Mouse (Mus musculus) layer of hippocampus, adult 2 months (tissue): Measurements from ENCODE around the gene Zfp346. TPM values are rescaled to one million over a fixed set of nuclear protein-coding genes. Genes with fewer than 3 reads are reported as not detected.

Experiments used
- DNase-seq, 2 experiments: peaks; one replicate each; pipeline ENCODE4 v3.0.0; 2022; ENCODE audit warnings: low spot score in 2 of 2
- H3K27ac ChIP-seq: fragments of 200-600 bp; 2 replicates; pipeline ENCODE4 v1.8.1; 2022
- H3K4me3 ChIP-seq: fragments of 200-600 bp; 2 replicates; pipeline ENCODE4 v1.8.1; 2022; ENCODE audit warnings: mild to moderate bottlenecking
- CTCF ChIP-seq: fragments of 200-600 bp; conservative IDR thresholded peaks from 2 replicates; pipeline ENCODE4 v1.8.1; 2022; ENCODE audit warnings: antibody characterized with exemption, mild to moderate bottlenecking, moderate library complexity
- total RNA-seq, 2 experiments: library from RNA; stranded (reverse); gene quantifications; 2 replicates each; pipeline ENCODE4 v1.2.3; 2021

Zfp346 gene
- total RNA-seq, 2 experiments from 2014 or later = 43.0 to 50.3 TPM

- Histone ChIP-seq H3K4me3 (no peak overlapping the region), H3K27ac (no peak overlapping the region)
- DNase-seq = no peak
- no peak for TF ChIP-seq CTCF
Observed at GRCm38 (mm10) chr13:55165831-55166339, 60.8 kb downstream of the Zfp346 start.

DNA sequence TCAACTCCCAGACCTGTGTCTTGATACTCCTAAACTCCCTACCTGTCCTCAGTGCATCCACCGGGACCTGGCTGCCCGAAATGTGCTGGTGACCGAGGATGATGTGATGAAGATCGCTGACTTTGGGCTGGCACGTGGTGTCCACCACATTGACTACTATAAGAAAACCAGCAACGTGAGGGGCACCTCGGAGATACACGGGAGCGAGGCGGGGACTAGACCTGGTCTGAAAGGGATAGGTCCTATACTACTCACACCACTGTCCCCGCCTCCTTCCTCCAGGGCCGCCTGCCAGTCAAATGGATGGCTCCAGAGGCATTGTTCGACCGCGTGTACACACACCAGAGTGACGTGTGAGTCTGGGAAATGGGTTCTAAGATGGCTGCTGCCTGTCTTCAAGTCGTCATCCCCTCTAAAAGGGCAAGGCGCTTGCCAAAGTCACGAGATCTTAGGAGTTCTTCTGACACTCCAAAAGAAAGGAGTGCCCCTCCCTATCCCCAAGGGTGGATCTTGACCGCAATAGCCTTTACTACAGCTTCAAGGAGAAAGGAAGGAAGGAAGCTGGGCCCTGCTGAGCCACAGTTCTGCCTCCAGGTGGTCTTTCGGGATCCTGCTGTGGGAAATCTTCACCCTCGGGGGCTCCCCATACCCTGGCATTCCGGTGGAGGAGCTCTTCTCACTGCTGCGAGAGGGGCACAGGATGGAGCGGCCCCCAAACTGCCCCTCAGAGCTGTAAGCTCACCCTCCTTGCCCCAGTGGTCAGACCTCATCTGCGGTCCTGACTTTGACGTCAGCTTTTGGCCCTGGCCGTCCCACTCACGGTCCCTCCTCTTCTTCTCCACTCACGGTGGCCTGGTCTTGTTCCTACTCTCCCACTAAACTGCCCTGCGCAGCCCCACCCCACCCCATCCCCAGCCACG is 62.0 kb downstream of the Zfp346 start:
- no peak for DNase-seq
- Histone ChIP-seq H3K27ac (no peak overlapping the region), H3K4me3 (no peak overlapping the region)
- TF ChIP-seq CTCF = no peak

GRCm38 (mm10) chr13:55167798-55168197 is 62.7 kb downstream of the Zfp346 start:
- DNase-seq = no peak
- no peak for TF ChIP-seq CTCF
- H3K4me3 ChIP-seq = no peak overlapping the region
- no peak overlapping the region for H3K27ac ChIP-seq

GRCm38 (mm10) chr13:55168255-55168654 is 63.1 kb downstream of the Zfp346 start:
- no peak overlapping the region for H3K4me3 ChIP-seq
- H3K27ac ChIP-seq = peak overlapping the region; percentile 60; the same call in 1 of the 2 replicates
- no peak for DNase-seq
- TF ChIP-seq CTCF = no peak

GRCm38 (mm10) chr13:55168958-55169369 is 63.9 kb downstream of the Zfp346 start:
- no peak overlapping the region for H3K4me3 ChIP-seq
- DNase-seq = peak; percentile 60
- peak overlapping the region; percentile 60 for H3K27ac ChIP-seq
- no peak for TF ChIP-seq CTCF

- DNase-seq = peak; percentile 48 to 60
- Histone ChIP-seq H3K4me3 (peak overlapping the region; percentile 26; the same call in 1 of the 2 replicates), H3K27ac (peak overlapping the region; percentile 62)
- no peak for TF ChIP-seq CTCF
Observed at GRCm38 (mm10) chr13:55171517-55172335, 66.6 kb downstream of the Zfp346 start.

DNA sequence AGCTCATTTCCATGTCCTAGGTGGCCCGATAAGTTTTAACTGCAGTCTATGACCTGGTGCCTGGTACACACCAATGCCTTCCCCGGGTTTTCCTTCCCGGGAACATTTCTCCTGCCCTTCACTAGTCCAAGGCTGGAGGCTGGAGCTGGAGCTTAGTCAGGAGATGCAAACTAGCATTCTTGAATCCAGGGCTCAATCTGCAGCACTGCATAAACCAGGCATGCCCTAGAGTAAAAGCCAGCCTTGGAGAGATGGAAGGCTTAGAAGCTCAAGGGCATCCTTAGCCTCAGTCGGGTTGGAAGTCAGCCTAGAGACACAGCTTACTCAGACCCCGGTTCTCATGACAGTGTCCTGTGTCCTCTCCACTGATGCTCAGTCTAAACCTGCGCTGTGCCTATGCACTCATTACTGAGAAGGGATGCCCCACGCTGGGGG is 67.2 kb downstream of the Zfp346 start:
- no peak for TF ChIP-seq CTCF
- no peak overlapping the region for H3K4me3 ChIP-seq
- DNase-seq = no peak
- peak overlapping the region; percentile 62; the same call in 1 of the 2 replicates for H3K27ac ChIP-seq

DNA sequence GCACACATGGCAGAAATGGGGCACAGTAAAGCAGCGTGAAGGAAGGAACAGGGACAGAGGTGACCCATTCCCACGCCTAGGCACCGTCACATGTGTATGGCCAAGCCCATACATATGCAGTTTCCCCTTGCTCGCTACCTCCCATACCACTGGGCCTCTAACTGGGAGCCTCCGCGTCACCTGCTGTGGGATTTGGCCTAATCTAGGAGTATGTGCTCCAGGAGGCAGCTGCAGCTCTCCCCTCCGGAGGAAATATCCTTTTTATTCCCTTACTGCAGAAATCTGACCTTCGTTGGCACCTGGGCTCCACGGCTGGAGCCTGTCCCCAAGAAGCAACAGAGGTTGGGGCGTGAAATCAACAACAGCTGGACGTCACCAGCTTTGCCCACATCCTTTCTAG is 69.2 kb downstream of the Zfp346 start:
- Histone ChIP-seq H3K27ac (no peak overlapping the region), H3K4me3 (no peak overlapping the region)
- DNase-seq = no peak
- TF ChIP-seq CTCF = no peak

GRCm38 (mm10) chr13:55176265-55176664 is 71.2 kb downstream of the Zfp346 start:
- TF ChIP-seq CTCF = no peak
- H3K4me3 ChIP-seq = no peak overlapping the region

DNA sequence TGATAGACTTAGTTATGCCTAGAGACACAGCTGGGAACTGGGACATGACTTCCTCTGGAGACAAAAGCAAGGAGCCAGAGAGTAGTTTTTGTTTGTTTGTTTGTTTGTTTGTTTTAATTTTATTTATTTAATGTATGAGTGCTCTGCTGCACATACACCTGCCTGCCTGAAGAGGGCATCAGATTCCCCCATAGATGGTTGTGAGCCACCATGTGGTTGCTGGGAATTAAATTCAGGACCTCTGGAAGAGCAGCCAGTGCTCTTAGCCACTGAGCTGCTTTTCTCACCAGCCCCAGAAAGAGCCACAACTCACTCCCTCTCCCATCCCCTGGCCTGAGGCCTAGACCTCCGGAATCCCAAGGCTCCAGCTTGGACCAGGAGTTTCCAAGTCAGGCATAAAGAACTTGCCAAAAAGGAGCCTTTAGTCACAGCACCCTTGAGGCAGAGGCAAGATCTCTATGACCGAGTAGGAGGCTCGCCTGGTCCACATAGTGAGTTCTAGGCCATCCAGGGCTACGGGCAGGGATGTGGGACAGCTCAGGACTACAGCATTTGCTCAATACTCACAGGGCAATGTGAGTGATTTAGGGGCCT is 72.9 kb downstream of the Zfp346 start:
- no peak for DNase-seq
- peak; percentile 71 for TF ChIP-seq CTCF
- Histone ChIP-seq H3K27ac (peak overlapping the region; percentile 64; the same call in 1 of the 2 replicates), H3K4me3 (no peak overlapping the region)

More at GRCm38 (mm10) chr13:55176265-55176664, 71.2 kb downstream of the Zfp346 start:
- H3K27ac ChIP-seq = peak overlapping the region; percentile 36; the same call in 1 of the 2 replicates
- no peak for DNase-seq

DNA sequence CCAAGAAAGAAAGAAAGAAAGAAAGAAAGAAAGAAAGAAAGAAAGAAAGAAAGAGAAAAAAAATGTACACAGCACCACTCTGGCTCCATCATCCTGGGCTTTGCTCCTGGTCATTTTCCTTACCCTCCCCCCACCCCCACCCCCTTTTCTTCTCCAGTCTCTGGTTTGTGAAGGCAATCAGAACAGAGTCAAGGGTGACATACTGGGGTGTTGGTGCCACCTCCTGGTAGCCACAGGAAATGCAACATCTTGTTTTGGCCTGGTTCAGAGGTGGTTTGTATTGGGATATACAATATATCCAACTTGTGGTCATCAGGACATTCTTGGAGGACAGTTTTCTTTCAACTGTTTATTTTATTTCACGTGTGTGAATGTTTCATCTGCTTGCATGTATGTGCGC is 73.4 kb downstream of the Zfp346 start:
- Histone ChIP-seq H3K27ac (peak overlapping the region; percentile 64; the same call in 1 of the 2 replicates), H3K4me3 (no peak overlapping the region)
- TF ChIP-seq CTCF = peak; percentile 79
- DNase-seq = peak; percentile 55 to 79

- Histone ChIP-seq H3K27ac (no peak overlapping the region), H3K4me3 (no peak overlapping the region)
- TF ChIP-seq CTCF = no peak
- DNase-seq = no peak
Observed at GRCm38 (mm10) chr13:55179591-55179990, 74.5 kb downstream of the Zfp346 start.
